ENCODE assay signal across 9 mouse cellular contexts in the genomic region with DNA sequence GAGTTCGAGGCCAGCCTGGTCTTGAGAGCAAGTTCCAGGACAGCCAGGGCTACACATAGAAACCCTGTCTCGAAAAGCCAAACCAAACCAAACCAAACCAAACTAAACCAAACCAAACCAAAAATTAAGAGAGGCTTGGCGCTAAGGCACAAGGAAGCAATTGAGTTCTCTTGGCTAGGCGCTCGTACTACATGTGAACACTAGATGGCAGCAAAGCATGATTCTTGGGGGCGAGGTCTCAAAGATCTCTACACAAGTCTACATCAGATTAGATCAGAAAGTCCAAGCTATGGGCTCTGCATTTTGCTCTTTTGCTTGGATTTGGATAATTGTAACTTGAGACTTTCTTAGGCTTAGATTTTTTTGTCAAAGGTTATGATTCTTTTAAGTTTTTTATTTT. TPM values are rescaled to one million over a fixed set of nuclear protein-coding genes. Genes with fewer than 3 reads are reported as not detected.
DNase-seq lines count a peak whose midpoint lies in the region; ATAC-seq and TF ChIP-seq lines count a peak whose summit lies in the region.
"Had no signal": no experiment of that assay in that cellular context is flagged by ENCODE, and none has a peak within 500 bp of the region (broad histone marks: within the 10 kb centered on the region; RNA-seq: fewer than 3 reads in every experiment).

No protein-coding gene starts in this region.

- H3K27ac ChIP-seq in MEL (ENCODE audit: control insufficient read depth, low read depth, low read length): no peak overlapping the region
- H3K27ac ChIP-seq in lung, embryonic 14.5 days (ENCODE audit: low read depth): no peak overlapping the region
- H3K27ac ChIP-seq: heart, embryonic 13.5 days had no signal

- no peak overlapping the region for H3K9ac ChIP-seq in MEL (ENCODE audit: control insufficient read depth, low read depth, low read length, poor library complexity, severe bottlenecking)
- no peak overlapping the region for H3K9ac ChIP-seq in lung, embryonic 14.5 days
- H3K9ac ChIP-seq: heart, embryonic 13.5 days had no signal

- TF ChIP-seq POLR2A in MEL (IDR thresholded peaks at IDR 0.05; ENCODE audit: control insufficient read depth in 1 of 2, insufficient read depth in 1 of 2, low read depth in 1 of 2, low read length in 2 of 2, poor library complexity in 1 of 2): no peak

- H3K4me1 ChIP-seq in MEL (ENCODE audit: control insufficient read depth in 1 of 2, insufficient read depth in 2 of 2, low read length in 2 of 2): no peaks in the 10 kb centered on the region
- no peaks in the 10 kb centered on the region for H3K4me1 ChIP-seq in lung, embryonic 14.5 days (ENCODE audit: insufficient read depth)
- H3K4me1 ChIP-seq: heart, embryonic 13.5 days had no signal

- H3K36me3 ChIP-seq in MEL (ENCODE audit: control insufficient read depth in 1 of 2, insufficient read depth in 2 of 2, low read length in 2 of 2): peaks cover 0 to 2% of the 10 kb centered on the region in 2 experiments; a peak in 2 of 4 replicates
- H3K36me3 ChIP-seq in lung, embryonic 14.5 days (ENCODE audit: insufficient read depth): peaks cover 16% of the 10 kb centered on the region

- 0 out of 2 replicates have a peak, but pooled peaks have one; percentile 41 for ATAC-seq in lung, embryonic 14.5 days (ENCODE audit: insufficient read depth)

- peak; percentile 75 to 78 for DNase-seq in B cell, adult 2 months
- peak; percentile 85 for DNase-seq in MEL (ENCODE audit: low read depth, low spot score)
- DNase-seq in cerebellum, adult 9-10 months: peak; percentile 84
- DNase-seq in frontal cortex, postnatal 25 days (ENCODE audit: low spot score in 2 of 2): peak; percentile 51 to 65
- DNase-seq in kidney, postnatal 4 days: peak; percentile 75 to 78
- peak; percentile 95 for DNase-seq in lung, embryonic 14.5 days
- peak; percentile 72 for DNase-seq in right cerebral cortex, adult 18-20 months
- DNase-seq in urinary bladder, postnatal 36 days (ENCODE audit: low spot score in 2 of 2): peak; percentile 64 to 65

- TF ChIP-seq RAD21 in MEL (IDR thresholded peaks at IDR 0.05; ENCODE audit: low read depth, low read length): peak; percentile 97

- no peak overlapping the region for H3K4me2 ChIP-seq in lung, embryonic 14.5 days
- H3K4me2 ChIP-seq: heart, embryonic 13.5 days had no signal

- TF ChIP-seq EP300 in MEL (IDR thresholded peaks at IDR 0.05; ENCODE audit: low read depth in 1 of 2, low read length in 2 of 2): no peak

- H3K79me2 ChIP-seq in MEL (ENCODE audit: control insufficient read depth, insufficient read depth, low read length, poor library complexity): no peaks in the 10 kb centered on the region

- H3K27me3 ChIP-seq in MEL (ENCODE audit: control insufficient read depth in 1 of 2, insufficient read depth in 2 of 2, low read length in 2 of 2): no peaks in the 10 kb centered on the region
- H3K27me3 ChIP-seq in lung, embryonic 14.5 days (ENCODE audit: insufficient read depth, low read length): no peaks in the 10 kb centered on the region
- H3K27me3 ChIP-seq: heart, embryonic 13.5 days had no signal

- no peak overlapping the region for H3K4me3 ChIP-seq in MEL (ENCODE audit: control insufficient read depth in 1 of 2, insufficient read depth in 1 of 2, low read depth in 2 of 2, low read length in 2 of 2)
- no peak overlapping the region for H3K4me3 ChIP-seq in lung, embryonic 14.5 days (ENCODE audit: low read depth, low read length)
- H3K4me3 ChIP-seq: heart, embryonic 13.5 days had no signal

- H3K9me3 ChIP-seq in MEL (replicated peaks; ENCODE audit: insufficient read depth, low read length): no peaks in the 10 kb centered on the region
- no peaks in the 10 kb centered on the region for H3K9me3 ChIP-seq in lung, embryonic 14.5 days (ENCODE audit: low read depth, low read length)
- H3K9me3 ChIP-seq: heart, embryonic 13.5 days had no signal

- 5% methylated on average over 6 of the region's 6 CpGs for WGBS in lung, embryonic 14.5 days

- TF ChIP-seq CTCF in MEL (IDR thresholded peaks at IDR 0.05 in 2 of 3, conservative IDR thresholded peaks at IDR 0.05 in 1 of 3; ENCODE audit: control insufficient read depth in 1 of 3, insufficient read depth in 1 of 3, low read depth in 2 of 3, low read length in 3 of 3, poor library complexity in 1 of 3, severe bottlenecking in 1 of 3): peak; percentile 66 to 87 (median 79)
- peak; percentile 89 for TF ChIP-seq CTCF in lung, embryonic 14.5 days (IDR thresholded peaks at IDR 0.05; ENCODE audit: low read depth)

TF ChIP-seq in MEL, 35 proteins besides CTCF, POLR2A, EP300 and RAD21:
- TF ChIP-seq GATA1 (IDR thresholded peaks at IDR 0.05; ENCODE audit: low read depth, low read length) (peak; percentile 66), USF2 (IDR thresholded peaks at IDR 0.05; ENCODE audit: borderline replicate concordance in 1 of 2, insufficient read depth in 1 of 2, low read depth in 1 of 2, low read length in 2 of 2) (no peak), ZNF384 (IDR thresholded peaks at IDR 0.05; ENCODE audit: low read depth, low read length) (no peak), MYC (IDR thresholded peaks at IDR 0.05; ENCODE audit: low read depth, low read length) (no peak), MXI1 (IDR thresholded peaks at IDR 0.05; ENCODE audit: low read depth, low read length) (no peak), E2F4 (IDR thresholded peaks at IDR 0.05; ENCODE audit: borderline replicate concordance, low read depth, low read length) (no peak), ZC3H11A (IDR thresholded peaks at IDR 0.05; ENCODE audit: low read depth, low read length) (peak; percentile 89), USF1 (IDR thresholded peaks at IDR 0.05; ENCODE audit: low read depth, low read length) (no peak), SIN3A (IDR thresholded peaks at IDR 0.05; ENCODE audit: low read length) (peak; percentile 38; the same call in 1 of the 2 replicates), POLR2AphosphoS2 (IDR thresholded peaks at IDR 0.05; ENCODE audit: low read length) (no peak), CHD1 (IDR thresholded peaks at IDR 0.05; ENCODE audit: low read depth, low read length) (no peak), TBP (IDR thresholded peaks at IDR 0.05; ENCODE audit: low read depth, low read length) (no peak), SMC3 (IDR thresholded peaks at IDR 0.05; ENCODE audit: low read depth, low read length) (peak; percentile 91), RCOR1 (IDR thresholded peaks at IDR 0.05; ENCODE audit: low read depth, low read length) (no peak), MEF2A (IDR thresholded peaks at IDR 0.05; ENCODE audit: extremely low read depth, insufficient replicate concordance, low read depth, low read length, poor library complexity, severe bottlenecking) (no peak), UBTF (IDR thresholded peaks at IDR 0.05; ENCODE audit: borderline replicate concordance, insufficient read depth, low read depth, low read length) (no peak), ZKSCAN1 (IDR thresholded peaks at IDR 0.05; ENCODE audit: low read depth, low read length) (no peak), BHLHE40 (IDR thresholded peaks at IDR 0.05; ENCODE audit: borderline replicate concordance, low read depth, low read length) (no peak), CHD2 (IDR thresholded peaks at IDR 0.05; ENCODE audit: low read length) (no peak), NELFE (IDR thresholded peaks at IDR 0.05; ENCODE audit: low read depth, low read length) (no peak)

RNA-seq across cellular contexts. Expression of a gene that starts 13.8 kb away (rescaled TPM):
- 5.8 and 6.7 TPM in 2 replicates for total RNA-seq in MEL (2012; rRNA removed)
- polyA plus RNA-seq in MEL (2012; ENCODE audit: insufficient read depth in 1 of 2, insufficient read length in 2 of 2, low read depth in 1 of 2, low replicate concordance in 2 of 2, missing spikeins in 1 of 2): 1 to 10 TPM in 1 of 2 experiments, not detected in 1; 8.3 TPM
- polyA plus RNA-seq in lung, embryonic 14.5 days (2014; fragmentation: Nextera tagmentation; extraction: Ambion mirVana): 5.9 and 7.6 TPM in 2 replicates

RNA-seq across cellular contexts. Expression of a gene that starts 17.8 kb away (rescaled TPM):
- total RNA-seq in MEL (2012; rRNA removed): 103 and 121 TPM in 2 replicates
- 10 to 100 TPM in 1 of 2 experiments, not detected in 1; 88.1 TPM for polyA plus RNA-seq in MEL (2012; ENCODE audit: insufficient read depth in 1 of 2, insufficient read length in 2 of 2, low read depth in 1 of 2, low replicate concordance in 2 of 2, missing spikeins in 1 of 2)
- polyA plus RNA-seq in lung, embryonic 14.5 days (2014; fragmentation: Nextera tagmentation; extraction: Ambion mirVana): 145 and 151 TPM in 2 replicates

RNA-seq across cellular contexts. Expression of a gene that starts 17.9 kb away (rescaled TPM):
- total RNA-seq in MEL (2012; rRNA removed): 83.9 and 88.2 TPM in 2 replicates
- 100 to 1,000 TPM; 113 to 189 TPM for polyA plus RNA-seq in MEL (2012; ENCODE audit: insufficient read depth in 1 of 2, insufficient read length in 2 of 2, low read depth in 1 of 2, low replicate concordance in 2 of 2, missing spikeins in 1 of 2)
- 116 TPM in 2 replicates for polyA plus RNA-seq in lung, embryonic 14.5 days (2014; fragmentation: Nextera tagmentation; extraction: Ambion mirVana)
